29 mouse cellular contexts compared by ENCODE assay signal in the genomic region with DNA sequence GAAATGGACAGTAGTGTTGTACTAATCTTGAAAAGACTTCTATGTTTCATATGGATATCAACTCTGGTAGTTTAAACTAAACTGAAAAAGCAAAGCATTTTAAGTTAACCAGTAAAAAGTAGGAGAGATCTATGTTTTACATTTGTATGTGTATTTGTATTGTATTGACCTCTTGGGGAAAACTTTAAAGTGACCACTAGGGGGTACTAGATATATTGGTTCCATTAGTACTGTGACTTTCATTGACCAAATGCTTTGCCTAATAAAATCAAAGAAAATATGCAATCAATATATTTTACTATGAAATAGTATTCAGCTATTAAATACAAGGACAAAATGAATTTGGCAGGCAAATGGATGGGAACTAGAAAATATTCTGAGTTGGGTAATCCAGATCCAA.
DNase-seq lines count a peak whose midpoint lies in the region; ATAC-seq and TF ChIP-seq lines count a peak whose summit lies in the region.
"Had no signal": no experiment of that assay in that cellular context is flagged by ENCODE, and none has a peak within 500 bp of the region (broad histone marks: within the 10 kb centered on the region; RNA-seq: fewer than 3 reads in every experiment).

No protein-coding gene starts in this region.

- peak; percentile 49 for TF ChIP-seq CTCF in kidney, postnatal 0 days (IDR thresholded peaks at IDR 0.05; ENCODE audit: low read depth)

- H3K4me3 ChIP-seq in kidney, postnatal 0 days (replicated peaks; ENCODE audit: low read depth, low read length): no peak overlapping the region
- no peak overlapping the region for H3K4me3 ChIP-seq in hindbrain, embryonic 11.5 days (ENCODE audit: low read depth, low read length)
- H3K4me3 ChIP-seq: forebrain, embryonic 13.5 days; heart, embryonic 12.5 days; hindbrain, embryonic 13.5 days; limb, embryonic 13.5 days; liver, embryonic 13.5 days; lung, embryonic 15.5 days; megakaryocyte, embryonic 14.5 days; midbrain, embryonic 13.5 days; neural tube, embryonic 12.5 days; stomach, embryonic 15.5 days had no signal

- H3K9ac ChIP-seq in kidney, postnatal 0 days (ENCODE audit: low read depth, low read length): no peak overlapping the region
- H3K9ac ChIP-seq in hindbrain, embryonic 11.5 days (ENCODE audit: low read depth, low read length): no peak overlapping the region
- H3K9ac ChIP-seq: forebrain, embryonic 13.5 days; heart, embryonic 12.5 days; hindbrain, embryonic 13.5 days; limb, embryonic 13.5 days; liver, embryonic 13.5 days; lung, embryonic 15.5 days; midbrain, embryonic 13.5 days; neural tube, embryonic 12.5 days; stomach, embryonic 15.5 days had no signal

- no peaks in the 10 kb centered on the region for H3K36me3 ChIP-seq in kidney, postnatal 0 days (ENCODE audit: insufficient read depth, low read length)
- no peaks in the 10 kb centered on the region for H3K36me3 ChIP-seq in hindbrain, embryonic 11.5 days (ENCODE audit: control insufficient read depth, insufficient read depth, low read length)
- H3K36me3 ChIP-seq: heart, embryonic 12.5 days; hindbrain, embryonic 13.5 days; limb, embryonic 13.5 days; liver, embryonic 13.5 days; lung, embryonic 15.5 days; midbrain, embryonic 13.5 days; neural tube, embryonic 12.5 days; stomach, embryonic 15.5 days had no signal

- H3K27ac ChIP-seq in kidney, postnatal 0 days: no peak overlapping the region
- H3K27ac ChIP-seq in hindbrain, embryonic 11.5 days (ENCODE audit: low read depth, low read length): no peak overlapping the region
- H3K27ac ChIP-seq: forebrain, embryonic 13.5 days; hindbrain, embryonic 13.5 days; limb, embryonic 13.5 days; liver, embryonic 13.5 days; lung, embryonic 15.5 days; midbrain, embryonic 13.5 days; neural tube, embryonic 12.5 days; stomach, embryonic 15.5 days had no signal

- H3K27me3 ChIP-seq in kidney, postnatal 0 days (ENCODE audit: insufficient read depth, low read length): no peaks in the 10 kb centered on the region
- no peaks in the 10 kb centered on the region for H3K27me3 ChIP-seq in hindbrain, embryonic 11.5 days (ENCODE audit: control insufficient read depth, insufficient read depth, low read length)
- H3K27me3 ChIP-seq: CH12.LX; forebrain, embryonic 13.5 days; heart, embryonic 12.5 days; hindbrain, embryonic 13.5 days; limb, embryonic 13.5 days; liver, embryonic 13.5 days; lung, embryonic 15.5 days; megakaryocyte, embryonic 14.5 days; midbrain, embryonic 13.5 days; neural tube, embryonic 12.5 days; stomach, embryonic 15.5 days had no signal

- no peak for ATAC-seq in kidney, postnatal 0 days (replicated peaks; ENCODE audit: low FRiP score, low read depth)
- ATAC-seq in hindbrain, embryonic 11.5 days (ENCODE audit: low FRiP score): no peak
- ATAC-seq: forebrain, embryonic 13.5 days; midbrain, embryonic 13.5 days had no signal

- no peaks in the 10 kb centered on the region for H3K4me1 ChIP-seq in kidney, postnatal 0 days (replicated peaks; ENCODE audit: insufficient read depth, low read length)
- H3K4me1 ChIP-seq in hindbrain, embryonic 11.5 days (replicated peaks; ENCODE audit: control insufficient read depth, insufficient read depth, low read length): no peaks in the 10 kb centered on the region
- H3K4me1 ChIP-seq: forebrain, embryonic 13.5 days; heart, embryonic 12.5 days; hindbrain, embryonic 13.5 days; limb, embryonic 13.5 days; liver, embryonic 13.5 days; lung, embryonic 15.5 days; megakaryocyte, embryonic 14.5 days; midbrain, embryonic 13.5 days; neural tube, embryonic 12.5 days; stomach, embryonic 15.5 days had no signal

- no peak overlapping the region for H3K4me2 ChIP-seq in kidney, postnatal 0 days (ENCODE audit: low read length)
- no peak overlapping the region for H3K4me2 ChIP-seq in hindbrain, embryonic 11.5 days (replicated peaks; ENCODE audit: low read depth, low read length)
- H3K4me2 ChIP-seq: forebrain, embryonic 13.5 days; heart, embryonic 12.5 days; hindbrain, embryonic 13.5 days; limb, embryonic 13.5 days; liver, embryonic 13.5 days; lung, embryonic 15.5 days; midbrain, embryonic 13.5 days; neural tube, embryonic 12.5 days; stomach, embryonic 15.5 days had no signal

- peak; percentile 3 for DNase-seq in embryo, embryonic 10.5 days (ENCODE audit: low spot score)
- DNase-seq in embryo, embryonic 10 days (ENCODE audit: low spot score): no peak
- peak; percentile 4 for DNase-seq in kidney, postnatal 0 days (ENCODE audit: low spot score)
- DNase-seq in kidney, postnatal 25 days: no peak
- peak; percentile 4 for DNase-seq in 3T3-L1 (ENCODE audit: low read depth, low spot score)
- DNase-seq in MEL-GATA-1-ER (ENCODE audit: extremely low read depth, low read depth): peak; percentile 1
- DNase-seq in hindbrain, embryonic 11.5 days (ENCODE audit: low spot score): no peak
- DNase-seq in spleen, postnatal 36 days (ENCODE audit: low spot score in 2 of 2): no peak
- DNase-seq: adrenal gland, adult 8-10 months; cerebellum, adult 11-12 months; gastrocnemius, postnatal 10 days; kidney, adult 2 months; kidney, postnatal 10 days; layer of hippocampus, postnatal 36 days; liver, embryonic 13.5 days; lung, postnatal 36 days; right cerebral cortex, adult 18-20 months; right cerebral cortex, postnatal 4 days; thymus, adult 2 months had no signal

- no peaks in the 10 kb centered on the region for H3K9me3 ChIP-seq in kidney, postnatal 0 days (replicated peaks; ENCODE audit: low read length)
- no peaks in the 10 kb centered on the region for H3K9me3 ChIP-seq in hindbrain, embryonic 11.5 days (ENCODE audit: control insufficient read depth, low read length)
- H3K9me3 ChIP-seq: forebrain, embryonic 13.5 days; heart, embryonic 12.5 days; hindbrain, embryonic 13.5 days; limb, embryonic 13.5 days; liver, embryonic 13.5 days; lung, embryonic 15.5 days; megakaryocyte, embryonic 14.5 days; midbrain, embryonic 13.5 days; neural tube, embryonic 12.5 days; stomach, embryonic 15.5 days had no signal

Comparison
In these comparisons a context has a peak if more than half of its experiments do, and no peak if none do; other contexts are left out.
1. DNase-seq: peak in embryo, embryonic 10.5 days (single experiment), kidney, postnatal 0 days (single experiment), 3T3-L1 (single experiment) and MEL-GATA-1-ER (single experiment); none in embryo, embryonic 10 days (single experiment), kidney, postnatal 25 days (0 of 2), hindbrain, embryonic 11.5 days (single experiment) and spleen, postnatal 36 days (0 of 2).